Mouse (Mus musculus): ENCODE results near the gene Arl8a. TPM values are rescaled to one million over a fixed set of nuclear protein-coding genes. Genes with fewer than 3 reads are reported as not detected.
"Not testable (repeated sequence)": the region's sequence is repeated elsewhere in the genome, so short reads cannot be mapped to it uniquely, and the experiment has no call there.

Arl8a gene
- total RNA-seq, 2 experiments from 2014 or later = 329 to 359 TPM

GRCm38 (mm10) chr1:135186427-135186826 lies 39.8 kb downstream of the Arl8a start:
- no peak for DNase-seq (ENCODE audit: low spot score in 2 of 2)
- intact Hi-C loops (cut with DNase I) = no loop called here

- DNase-seq (ENCODE audit: low spot score in 2 of 2); intact Hi-C loops (cut with DNase I): not testable (repeated sequence)
Measured at GRCm38 (mm10) chr1:135187016-135187415, 40.4 kb downstream of the Arl8a start.

GRCm38 (mm10) chr1:135188197-135188596 lies 41.6 kb downstream of the Arl8a start:
- intact Hi-C loops (cut with DNase I) = no loop called here

GRCm38 (mm10) chr1:135189186-135189585 lies 42.6 kb downstream of the Arl8a start:
- DNase-seq (ENCODE audit: low spot score in 2 of 2) = no peak
- intact Hi-C loops (cut with DNase I) = no loop called here

More at GRCm38 (mm10) chr1:135188197-135188596, 41.6 kb downstream of the Arl8a start:
- no peak for DNase-seq (ENCODE audit: low spot score in 2 of 2)

GRCm38 (mm10) chr1:135194335-135194734 lies 47.7 kb downstream of the Arl8a start:
- intact Hi-C loops (cut with DNase I); DNase-seq (ENCODE audit: low spot score in 2 of 2): not testable (repeated sequence)

- no peak for DNase-seq (ENCODE audit: low spot score in 2 of 2)
- intact Hi-C loops (cut with DNase I) = no loop called here
Measured at GRCm38 (mm10) chr1:135195907-135196440, 49.4 kb downstream of the Arl8a start.

GRCm38 (mm10) chr1:135198412-135198811 lies 51.8 kb downstream of the Arl8a start:
- intact Hi-C loops (cut with DNase I) = no loop called here
- no peak for DNase-seq (ENCODE audit: low spot score in 2 of 2)

- DNase-seq (ENCODE audit: low spot score in 2 of 2) = no peak
- intact Hi-C loops (cut with DNase I) = no loop called here
Measured at GRCm38 (mm10) chr1:135199014-135199819, 52.6 kb downstream of the Arl8a start.

GRCm38 (mm10) chr1:135200400-135200799 lies 53.8 kb downstream of the Arl8a start:
- DNase-seq (ENCODE audit: low spot score in 2 of 2) = no peak
- intact Hi-C loops (cut with DNase I) = no loop called here

- intact Hi-C loops (cut with DNase I) = no loop called here
- DNase-seq (ENCODE audit: low spot score in 2 of 2) = no peak
Measured at GRCm38 (mm10) chr1:135204196-135205126, 57.8 kb downstream of the Arl8a start.

GRCm38 (mm10) chr1:135205257-135205656 lies 58.6 kb downstream of the Arl8a start:
- DNase-seq (ENCODE audit: low spot score in 2 of 2) = no peak
- intact Hi-C loops (cut with DNase I) = no loop called here

Other genes starting within 250 kb of the Arl8a start
- gene Ppp1r12b, start 190.9 kb upstream of the Arl8a start, total RNA-seq (2021) = 10 to 100 TPM; 77.8 to 81.7 TPM
- gene Ube2t, start 184.3 kb upstream of the Arl8a start, total RNA-seq (2021) = 1 to 10 TPM; 2.7 to 3.4 TPM
- gene Lgr6, start 41.5 kb upstream of the Arl8a start, total RNA-seq (2021) = 1 to 10 TPM; 2.7 TPM
- gene Ptpn7, start 14.1 kb upstream of the Arl8a start, total RNA-seq (2021) = under 1 TPM in 1 of 2 experiments, not detected in 1; 0.19 TPM
- 100 to 1,000 TPM; 148 to 163 TPM for gene Gpr37l1, start 20.9 kb downstream of the Arl8a start, total RNA-seq (2021)
- not detected for gene Elf3, start 111.7 kb downstream of the Arl8a start, total RNA-seq (2021)
- gene Rnpep, start 137.3 kb downstream of the Arl8a start, total RNA-seq (2021) = 10 to 100 TPM; 53.2 to 54.1 TPM
- gene Timm17a, start 167.0 kb downstream of the Arl8a start, total RNA-seq (2021) = 100 to 1,000 TPM; 187 to 189 TPM
- gene Lmod1, start 178.0 kb downstream of the Arl8a start, total RNA-seq (2021) = under 1 TPM; 0.34 to 0.72 TPM
- gene Shisa4, start 228.4 kb downstream of the Arl8a start, total RNA-seq (2021) = 100 to 1,000 TPM; 159 to 165 TPM